Mouse (Mus musculus) duodenum, adult 2 months (tissue): Measurements from ENCODE around the gene Nobox. TPM values are rescaled to one million over a fixed set of nuclear protein-coding genes. Genes with fewer than 3 reads are reported as not detected.

Experiments used
- polyA plus RNA-seq: library from polyadenylated mRNA; depleted of rRNA; stranded (reverse); fragments of >200 nt; gene quantifications from 2 replicates; pipeline ENCODE4 v1.2.3, GENCODE M21; 2012; ENCODE audit warnings: low replicate concordance; rRNA removed

The Nobox gene
- polyA plus RNA-seq = 0.06 TPM in 1 of 2 replicates, not detected in the other

GRCm38 (mm10) chr6:43309454-43309853 lies at the start of gene Nobox:
TSS of gene Nobox (minus strand) at chr6:43309554.

GRCm38 (mm10) chr6:43265363-43266041 lies 43.9 kb downstream of the Nobox start, which contains the start of gene Arhgef5:
TSS of gene Arhgef5 (plus strand) at chr6:43265582.

Other genes with a start within 250 kb of the Nobox start
- not detected in 2 replicates for gene Olfr441, start 203.2 kb downstream of the Nobox start, polyA plus RNA-seq
- gene Olfr237-ps1, start 163.0 kb downstream of the Nobox start, polyA plus RNA-seq = not detected in 2 replicates
- gene Olfr437, start 146.3 kb downstream of the Nobox start, polyA plus RNA-seq = not detected in 2 replicates
- gene Olfr13, start 137.4 kb downstream of the Nobox start, polyA plus RNA-seq = not detected in 2 replicates
- gene Olfr435, start 112.4 kb downstream of the Nobox start, polyA plus RNA-seq = not detected in 2 replicates
- not detected in 2 replicates for gene Olfr434, start 96.5 kb downstream of the Nobox start, polyA plus RNA-seq
- gene Olfr47, start 78.0 kb downstream of the Nobox start, polyA plus RNA-seq = not detected in 2 replicates
- 19.4 and 23.1 TPM in 2 replicates for gene Arhgef5, start 44.0 kb downstream of the Nobox start, polyA plus RNA-seq